Mouse (Mus musculus) cerebellum, adult 2 months (tissue): ENCODE measurements around the gene Ssh2.

Experiments used
- CTCF ChIP-seq: fragments of 200-500 bp; IDR thresholded peaks from 2 replicates; pipeline ENCODE4 v1.5.1; 2011; ENCODE audit warnings: low read depth, mild to moderate bottlenecking, control low read depth, low read length, moderate library complexity, borderline replicate concordance; ENCODE audit not compliant: insufficient read depth
- POLR2A ChIP-seq: fragments of 200-500 bp; IDR thresholded peaks from 2 replicates; pipeline ENCODE4 v1.6.1; 2011; ENCODE audit warnings: low read length, control low read depth, borderline replicate concordance; ENCODE audit not compliant: insufficient read depth

- TF ChIP-seq CTCF (no peak), POLR2A (no peak)
Measured at GRCm38 (mm10) chr11:77196181-77197143, 19.6 kb upstream of the Ssh2 start.
